Mouse (Mus musculus): ENCODE measurements around the gene Dkc1. TPM values are rescaled to one million over a fixed set of nuclear protein-coding genes. Genes with fewer than 3 reads are reported as not detected.

The Dkc1 gene
- polyA plus RNA-seq (2014; fragmentation: Nextera tagmentation; extraction: Ambion mirVana): 134 and 143 TPM in 2 replicates

DNA sequence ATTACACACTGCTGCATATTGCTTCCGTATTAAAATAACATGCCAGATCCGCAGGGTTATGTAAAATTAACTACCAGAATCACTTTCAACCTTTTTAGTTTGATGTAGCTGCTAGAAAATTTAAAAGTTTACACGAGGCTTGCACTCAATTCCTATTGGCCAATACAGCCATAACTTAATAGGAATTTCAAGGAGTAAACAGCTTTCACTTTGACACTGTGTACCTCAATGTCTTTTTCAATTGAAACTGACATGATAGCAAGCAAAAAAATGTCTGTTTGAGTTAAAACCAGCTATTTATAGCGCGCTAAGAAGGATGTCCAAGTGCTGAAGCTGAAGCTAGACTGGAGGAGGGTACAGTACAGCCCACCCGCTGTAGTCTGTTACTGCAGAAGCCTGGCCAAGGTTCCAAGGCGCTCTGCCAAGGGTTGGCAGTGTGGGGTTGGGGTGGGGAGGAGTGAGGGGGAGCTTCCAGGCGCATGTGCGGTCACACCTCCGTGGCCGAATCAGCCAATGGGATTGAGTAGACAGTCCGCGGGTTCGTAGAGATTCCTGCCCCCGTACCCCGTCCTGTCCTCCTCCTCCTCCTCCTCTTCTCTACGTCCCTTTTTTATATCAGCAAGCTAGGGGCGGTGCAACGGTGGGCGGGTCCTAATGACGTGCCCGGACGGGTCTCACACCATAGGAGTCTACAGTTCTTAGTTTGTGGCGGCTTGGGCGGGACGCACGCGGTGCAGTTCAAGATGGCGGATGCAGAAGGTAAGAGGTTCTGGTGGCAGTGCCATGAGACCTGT is at the start of gene Dkc1:
TSS of gene Dkc1 (plus strand) at position 486 of the 794 bp plus-strand sequence.
- Histone ChIP-seq H3K4me2 (ENCODE audit: low read depth, low read length) (peak within 1 kb of the TSS; percentile 36), H3K27me3 (ENCODE audit: control insufficient read depth, insufficient read depth, low read length) (no peaks in the 10 kb centered on the region), H3K4me1 (ENCODE audit: control insufficient read depth, insufficient read depth, low read length) (no peaks in the 10 kb centered on the region), H3K4me3 (ENCODE audit: low read depth, low read length) (peak within 1 kb of the TSS; percentile 51), H3K9me3 (replicated peaks; ENCODE audit: control insufficient read depth, low read length) (no peaks in the 10 kb centered on the region), H3K36me3 (replicated peaks; ENCODE audit: control insufficient read depth, insufficient read depth, low read depth, low read length) (no peaks in the 10 kb centered on the region), H3K9ac (replicated peaks; ENCODE audit: low read length) (peak within 1 kb of the TSS; percentile 71), H3K27ac (replicated peaks; ENCODE audit: low read depth, low read length) (no peak within 1 kb of the TSS)
- DNase-seq (ENCODE audit: low spot score) (peak; percentile 87), ATAC-seq (replicated peaks; ENCODE audit: insufficient number of reproducible peaks, low FRiP score, low TSS enrichment, low read depth) (peak; percentile 99)
- 17% methylated on average over 29 of the region's 29 CpGs for WGBS

DNA sequence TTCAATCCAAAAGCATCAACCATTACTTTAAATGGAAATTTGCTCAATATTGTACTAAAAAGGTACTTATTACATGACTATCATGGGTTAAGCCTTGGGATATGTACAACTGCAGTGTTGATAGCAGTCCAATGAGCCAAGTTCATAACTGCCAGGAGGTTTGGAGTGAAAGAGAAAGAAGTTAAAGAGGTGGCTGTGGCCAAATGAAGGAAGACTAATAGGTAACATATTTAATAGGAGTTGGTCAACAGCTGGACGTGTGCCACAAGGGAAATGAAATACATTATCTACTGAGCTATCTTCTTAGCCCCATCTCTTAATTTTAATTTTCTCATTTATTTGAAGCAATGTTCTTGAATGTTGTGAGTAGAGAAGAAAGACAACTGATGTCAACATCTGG is 49.7 kb upstream of the Dkc1 start:
- WGBS: 68% methylated on average over 1 of the region's 1 CpGs
- no peak for ATAC-seq (replicated peaks; ENCODE audit: insufficient number of reproducible peaks, low FRiP score, low TSS enrichment, low read depth)
- H3K27me3 ChIP-seq (ENCODE audit: control insufficient read depth, insufficient read depth, low read length): no peaks in the 10 kb centered on the region
- no peak overlapping the region for H3K4me2 ChIP-seq (ENCODE audit: low read depth, low read length)
- H3K27ac ChIP-seq (replicated peaks; ENCODE audit: low read depth, low read length): no peak overlapping the region
- H3K4me1 ChIP-seq (ENCODE audit: control insufficient read depth, insufficient read depth, low read length): no peaks in the 10 kb centered on the region
- no peaks in the 10 kb centered on the region for H3K36me3 ChIP-seq (replicated peaks; ENCODE audit: control insufficient read depth, insufficient read depth, low read depth, low read length)
- no peak overlapping the region for H3K4me3 ChIP-seq (ENCODE audit: low read depth, low read length)
- H3K9me3 ChIP-seq (replicated peaks; ENCODE audit: control insufficient read depth, low read length): no peaks in the 10 kb centered on the region
- no peak overlapping the region for H3K9ac ChIP-seq (replicated peaks; ENCODE audit: low read length)
- DNase-seq (ENCODE audit: low spot score): no peak

DNA sequence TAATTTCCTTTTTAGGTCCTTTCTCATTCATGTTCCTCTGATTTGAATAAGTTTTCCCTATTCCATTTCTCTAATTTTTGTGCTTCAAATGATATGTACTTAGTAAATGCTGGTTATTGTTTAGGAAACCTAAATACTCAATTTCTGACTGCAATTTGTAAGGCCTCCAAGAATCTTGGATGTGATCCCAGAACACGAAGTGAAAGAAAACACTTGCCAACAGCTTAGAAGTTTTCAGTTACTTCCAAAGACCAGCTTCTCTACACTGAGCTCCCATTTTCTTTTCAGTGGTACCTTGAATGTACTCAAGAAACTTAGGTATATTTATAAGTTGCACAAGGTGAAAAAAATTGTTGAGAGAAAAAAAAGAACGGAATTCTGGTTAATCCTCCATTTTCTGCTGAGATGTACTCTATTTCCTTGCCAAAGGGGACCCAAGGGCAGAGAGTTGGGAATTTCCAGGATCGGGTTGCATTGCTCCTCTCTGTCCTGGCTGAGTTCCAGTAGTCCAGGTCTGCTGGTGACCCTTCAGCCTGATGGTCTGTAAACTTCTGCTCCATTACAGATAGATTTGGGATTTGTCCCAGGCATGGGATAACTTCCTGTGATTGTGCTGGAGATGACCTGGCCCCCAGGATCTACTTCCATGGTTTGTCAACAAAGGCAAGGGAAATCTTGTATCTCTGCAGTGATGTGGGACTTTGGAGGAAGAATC is 48.6 kb upstream of the Dkc1 start:
- DNase-seq (ENCODE audit: low spot score) (no peak), ATAC-seq (replicated peaks; ENCODE audit: insufficient number of reproducible peaks, low FRiP score, low TSS enrichment, low read depth) (no peak)
- Histone ChIP-seq H3K9ac (replicated peaks; ENCODE audit: low read length) (no peak overlapping the region), H3K27me3 (ENCODE audit: control insufficient read depth, insufficient read depth, low read length) (no peaks in the 10 kb centered on the region), H3K36me3 (replicated peaks; ENCODE audit: control insufficient read depth, insufficient read depth, low read depth, low read length) (no peaks in the 10 kb centered on the region), H3K27ac (replicated peaks; ENCODE audit: low read depth, low read length) (no peak overlapping the region), H3K4me3 (ENCODE audit: low read depth, low read length) (no peak overlapping the region), H3K4me2 (ENCODE audit: low read depth, low read length) (no peak overlapping the region), H3K4me1 (ENCODE audit: control insufficient read depth, insufficient read depth, low read length) (no peaks in the 10 kb centered on the region), H3K9me3 (replicated peaks; ENCODE audit: control insufficient read depth, low read length) (no peaks in the 10 kb centered on the region)
- 77% methylated on average over 3 of the region's 3 CpGs for WGBS

DNA sequence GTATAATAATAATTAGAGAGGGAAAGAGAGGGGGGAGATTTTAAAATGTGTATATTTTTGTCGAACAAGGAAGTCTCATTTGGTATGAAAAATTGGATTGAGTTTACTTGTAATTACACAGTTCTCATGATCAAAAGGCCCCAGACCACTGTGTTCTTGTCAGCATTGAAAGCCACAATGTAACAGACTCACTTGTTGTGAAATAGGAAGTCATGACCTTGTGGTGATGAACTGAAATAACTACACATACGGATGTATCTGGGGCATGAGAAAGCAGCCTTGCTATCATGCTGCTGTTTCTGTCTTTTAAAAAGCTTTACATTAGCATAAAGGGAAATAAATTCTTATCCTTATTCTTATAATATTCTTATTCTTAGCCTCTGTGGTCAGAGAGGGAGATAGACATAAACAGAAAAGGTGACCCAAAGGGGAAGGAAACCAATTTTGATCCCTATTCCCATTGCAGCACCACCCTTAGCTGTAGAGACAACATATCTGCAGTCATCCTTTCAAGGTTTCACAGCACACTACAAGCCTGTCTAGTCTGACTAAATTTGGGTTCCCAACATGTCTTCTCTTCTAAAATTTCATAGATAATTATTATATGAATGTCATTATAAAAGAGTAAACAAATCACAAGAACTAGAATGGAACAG is 39.4 kb upstream of the Dkc1 start:
- Histone ChIP-seq H3K27ac (replicated peaks; ENCODE audit: low read depth, low read length) (no peak overlapping the region), H3K27me3 (ENCODE audit: control insufficient read depth, insufficient read depth, low read length) (no peaks in the 10 kb centered on the region), H3K9me3 (replicated peaks; ENCODE audit: control insufficient read depth, low read length) (no peaks in the 10 kb centered on the region), H3K9ac (replicated peaks; ENCODE audit: low read length) (no peak overlapping the region), H3K4me2 (ENCODE audit: low read depth, low read length) (no peak overlapping the region), H3K4me3 (ENCODE audit: low read depth, low read length) (no peak overlapping the region), H3K4me1 (ENCODE audit: control insufficient read depth, insufficient read depth, low read length) (no peaks in the 10 kb centered on the region), H3K36me3 (replicated peaks; ENCODE audit: control insufficient read depth, insufficient read depth, low read depth, low read length) (no peaks in the 10 kb centered on the region)
- DNase-seq (ENCODE audit: low spot score) (no peak), ATAC-seq (replicated peaks; ENCODE audit: insufficient number of reproducible peaks, low FRiP score, low TSS enrichment, low read depth) (no peak)
- 92% methylated on average over 2 of the region's 2 CpGs for WGBS

DNA sequence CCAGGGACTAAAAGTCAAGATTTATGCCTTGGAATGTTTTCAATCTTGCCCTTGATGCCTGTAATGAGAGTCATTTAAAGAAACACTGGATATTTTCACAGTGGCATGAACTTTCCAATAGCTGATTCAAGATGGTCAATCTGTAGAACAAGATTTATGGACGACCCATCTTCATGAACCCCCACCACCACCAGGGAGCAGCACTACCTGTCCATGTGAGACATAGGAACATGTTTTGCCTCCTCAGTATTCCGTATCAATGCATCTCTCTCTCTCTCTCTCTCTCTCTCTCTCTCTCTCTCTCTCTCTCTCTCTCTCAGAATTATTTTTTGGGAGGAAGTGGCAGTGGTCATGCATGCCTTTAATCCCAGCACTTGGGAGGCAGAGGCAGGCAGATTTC is 13.3 kb upstream of the Dkc1 start:
- WGBS: 59% methylated on average over 2 of the region's 2 CpGs
- H3K9ac ChIP-seq (replicated peaks; ENCODE audit: low read length): no peak overlapping the region
- no peak overlapping the region for H3K27ac ChIP-seq (replicated peaks; ENCODE audit: low read depth, low read length)
- H3K4me1 ChIP-seq (ENCODE audit: control insufficient read depth, insufficient read depth, low read length): no peaks in the 10 kb centered on the region
- H3K27me3 ChIP-seq (ENCODE audit: control insufficient read depth, insufficient read depth, low read length): no peaks in the 10 kb centered on the region
- DNase-seq (ENCODE audit: low spot score): no peak
- H3K36me3 ChIP-seq (replicated peaks; ENCODE audit: control insufficient read depth, insufficient read depth, low read depth, low read length): no peaks in the 10 kb centered on the region
- H3K4me2 ChIP-seq (ENCODE audit: low read depth, low read length): no peak overlapping the region
- ATAC-seq (replicated peaks; ENCODE audit: insufficient number of reproducible peaks, low FRiP score, low TSS enrichment, low read depth): no peak
- no peak overlapping the region for H3K4me3 ChIP-seq (ENCODE audit: low read depth, low read length)
- H3K9me3 ChIP-seq (replicated peaks; ENCODE audit: control insufficient read depth, low read length): no peaks in the 10 kb centered on the region

DNA sequence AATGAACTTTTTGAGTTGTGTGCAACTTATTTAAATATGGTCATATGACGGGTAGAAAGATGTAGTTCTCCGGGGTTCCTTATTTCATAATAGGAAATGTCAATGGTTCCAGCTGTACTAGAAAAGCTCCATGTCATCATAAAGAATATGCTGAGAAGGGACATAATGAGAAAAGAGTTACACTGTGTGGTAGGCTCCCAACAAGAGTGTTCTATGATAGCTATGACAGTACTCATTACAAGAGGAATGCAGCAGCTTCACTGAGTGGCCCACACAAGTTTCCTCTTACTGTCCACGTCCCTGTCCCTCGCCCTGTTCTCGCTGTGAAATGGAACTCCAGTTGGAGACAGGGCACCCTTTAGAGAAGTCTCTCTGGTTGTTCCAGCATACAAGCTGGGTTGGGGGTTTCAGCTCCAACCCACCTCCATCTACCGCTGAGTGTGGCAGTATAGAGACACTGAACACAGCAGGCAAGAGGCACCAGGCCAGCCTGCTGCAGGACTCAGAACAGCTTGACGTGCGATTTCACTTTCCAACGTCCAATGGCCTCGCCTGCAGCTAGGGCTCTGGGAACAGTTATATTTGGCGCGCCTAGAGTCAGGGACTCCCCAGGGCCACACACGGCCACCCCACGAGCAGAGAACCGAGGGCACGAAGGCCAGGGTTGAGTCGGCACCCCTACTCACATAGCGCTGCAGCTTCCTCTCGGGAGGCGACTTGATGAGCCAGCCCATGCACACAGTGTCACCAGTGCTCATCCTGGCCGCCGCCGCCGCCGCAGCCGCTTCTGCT is 11.5 kb upstream of the Dkc1 start:
- Histone ChIP-seq H3K4me2 (ENCODE audit: low read depth, low read length) (peak overlapping the region; percentile 51), H3K27me3 (ENCODE audit: control insufficient read depth, insufficient read depth, low read length) (no peaks in the 10 kb centered on the region), H3K4me3 (ENCODE audit: low read depth, low read length) (peak overlapping the region; percentile 46), H3K27ac (replicated peaks; ENCODE audit: low read depth, low read length) (no peak overlapping the region), H3K36me3 (replicated peaks; ENCODE audit: control insufficient read depth, insufficient read depth, low read depth, low read length) (no peaks in the 10 kb centered on the region), H3K4me1 (ENCODE audit: control insufficient read depth, insufficient read depth, low read length) (no peaks in the 10 kb centered on the region), H3K9me3 (replicated peaks; ENCODE audit: control insufficient read depth, low read length) (no peaks in the 10 kb centered on the region), H3K9ac (replicated peaks; ENCODE audit: low read length) (peak overlapping the region; percentile 43)
- ATAC-seq (replicated peaks; ENCODE audit: insufficient number of reproducible peaks, low FRiP score, low TSS enrichment, low read depth) (peak; percentile 59; the same call in 1 of the 2 replicates), DNase-seq (ENCODE audit: low spot score) (no peak)
- 27% methylated on average over 24 of the region's 26 CpGs for WGBS

DNA sequence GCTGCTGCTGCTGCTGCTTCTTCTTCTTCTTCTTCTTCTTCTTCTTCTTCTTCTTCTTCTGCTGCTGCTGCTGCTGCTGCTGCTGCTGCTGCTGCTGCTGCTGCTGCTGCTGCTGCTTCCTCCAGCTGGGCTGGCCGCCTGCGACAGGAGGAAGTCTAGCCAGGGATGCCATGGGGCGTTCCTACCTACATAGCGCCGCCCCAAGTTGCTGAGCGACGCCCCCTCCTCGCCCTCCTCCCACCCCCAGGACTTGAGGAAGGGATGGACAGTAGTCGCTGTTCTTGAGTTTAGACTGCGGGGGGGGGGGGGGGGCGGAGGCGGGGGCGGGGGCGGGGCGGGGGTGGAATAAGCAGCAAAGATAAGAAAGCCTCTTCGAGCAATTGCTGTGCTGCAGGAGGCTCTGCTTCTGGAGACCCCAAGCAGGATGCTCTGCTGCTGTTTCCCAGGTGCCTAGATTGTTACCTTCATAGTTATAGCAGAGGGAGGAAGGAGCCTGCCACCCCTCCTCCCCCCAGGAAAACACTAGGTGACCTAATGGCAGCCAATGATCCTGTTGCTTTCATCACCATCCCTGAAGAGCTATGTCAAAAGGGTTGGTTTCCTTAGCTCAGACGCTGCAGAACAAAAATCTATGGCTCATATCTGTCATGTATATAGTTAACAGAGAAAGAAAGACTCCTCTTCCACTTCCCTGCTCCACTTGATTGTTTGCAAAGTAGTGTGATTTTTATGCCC is 10.7 kb upstream of the Dkc1 start, which contains the start of gene Gab3:
TSS of gene Gab3 (minus strand) at position 685 of the 735 bp plus-strand sequence.
- peak within 1 kb of the TSS; percentile 51 for H3K4me2 ChIP-seq (ENCODE audit: low read depth, low read length)
- DNase-seq (ENCODE audit: low spot score) (peak; percentile 60), ATAC-seq (replicated peaks; ENCODE audit: insufficient number of reproducible peaks, low FRiP score, low TSS enrichment, low read depth) (peak; percentile 87; the same call in 1 of the 2 replicates)
- peak within 1 kb of the TSS; percentile 46 for H3K4me3 ChIP-seq (ENCODE audit: low read depth, low read length)
- H3K9me3 ChIP-seq (replicated peaks; ENCODE audit: control insufficient read depth, low read length): no peaks in the 10 kb centered on the region
- peak within 1 kb of the TSS; percentile 43 for H3K9ac ChIP-seq (replicated peaks; ENCODE audit: low read length)
- H3K27ac ChIP-seq (replicated peaks; ENCODE audit: low read depth, low read length): no peak within 1 kb of the TSS
- no peaks in the 10 kb centered on the region for H3K36me3 ChIP-seq (replicated peaks; ENCODE audit: control insufficient read depth, insufficient read depth, low read depth, low read length)
- WGBS: 7% methylated on average over 9 of the region's 17 CpGs
- no peaks in the 10 kb centered on the region for H3K27me3 ChIP-seq (ENCODE audit: control insufficient read depth, insufficient read depth, low read length)
- H3K4me1 ChIP-seq (ENCODE audit: control insufficient read depth, insufficient read depth, low read length): no peaks in the 10 kb centered on the region

Measured in embryonic facial prominence, embryonic 11.5 days (tissue).